Mouse (Mus musculus) erythroid progenitor cell, adult 5-6 weeks (primary cell): ENCODE data around the gene Gm17334. TPM values are rescaled to one million over a fixed set of nuclear protein-coding genes. Genes with fewer than 3 reads are reported as not detected.
A peak's percentile ranks its signal among the peaks of the same experiment; 100 is the strongest.
"Not testable (repeated sequence)": the region's sequence is repeated elsewhere in the genome, so short reads cannot be mapped to it uniquely, and the experiment has no call there.

Experiments used
- ATAC-seq: replicated peaks from 2 replicates; pipeline ENCODE4 v1.8.0; 2016; ENCODE audit warnings: moderate number of reproducible peaks, mild to moderate bottlenecking, moderate TSS enrichment, inconsistent platforms; ENCODE audit not compliant: poor library complexity, low FRiP score, severe bottlenecking
- total RNA-seq, 2 experiments: library from RNA; stranded (forward) in 1 of 2; stranded (reverse) in 1 of 2; fragments of 150-400 nt in 1 of 2; fragments of 186-747, 209-891 nt in 1 of 2; gene quantifications; 2 replicates each; pipeline versions ENCODE4 v1.2.3 to v1.2.4; 2015 to 2017; ENCODE audit warnings: low replicate concordance in 2 of 2

The Gm17334 gene
- total RNA-seq, 2 experiments from 2014 or later = not detected

DNA sequence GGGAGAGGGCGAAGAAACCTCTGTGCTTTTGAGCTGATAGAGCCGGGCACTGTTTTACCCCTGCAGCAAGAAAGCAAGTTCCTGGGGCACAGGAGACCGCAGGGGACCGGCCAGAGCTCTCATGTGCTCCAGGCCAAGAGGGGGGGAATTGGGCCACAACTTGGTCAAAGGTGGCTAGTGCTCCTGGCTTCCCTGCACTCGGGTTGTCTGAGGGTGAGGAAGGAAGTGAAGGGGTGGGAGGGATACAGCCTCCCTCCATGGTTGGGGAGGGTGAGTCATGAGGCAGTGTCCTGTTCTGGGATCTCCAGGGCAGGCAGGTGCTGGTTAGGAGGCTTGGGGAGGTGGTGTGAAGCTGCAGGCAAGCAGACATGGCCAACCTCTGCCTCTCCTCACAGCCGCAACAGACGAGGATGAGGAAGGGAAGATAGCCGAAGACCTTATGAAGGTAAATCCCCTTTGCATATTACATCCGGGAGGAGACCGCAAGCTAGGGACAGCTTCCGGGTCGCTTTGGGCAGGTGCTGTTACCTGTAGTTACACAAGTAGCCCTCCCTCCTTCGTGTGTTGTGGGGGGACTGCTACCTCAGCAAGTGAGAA lies 1.8 kb upstream of the Gm17334 start:
- ATAC-seq = no peak

- ATAC-seq = no peak
Measured at GRCm38 (mm10) chr11:53773641-53774360, 814 bp upstream of the Gm17334 start.

- ATAC-seq = no peak
Measured at GRCm38 (mm10) chr11:53772536-53772935, 451 bp downstream of the Gm17334 start.

DNA sequence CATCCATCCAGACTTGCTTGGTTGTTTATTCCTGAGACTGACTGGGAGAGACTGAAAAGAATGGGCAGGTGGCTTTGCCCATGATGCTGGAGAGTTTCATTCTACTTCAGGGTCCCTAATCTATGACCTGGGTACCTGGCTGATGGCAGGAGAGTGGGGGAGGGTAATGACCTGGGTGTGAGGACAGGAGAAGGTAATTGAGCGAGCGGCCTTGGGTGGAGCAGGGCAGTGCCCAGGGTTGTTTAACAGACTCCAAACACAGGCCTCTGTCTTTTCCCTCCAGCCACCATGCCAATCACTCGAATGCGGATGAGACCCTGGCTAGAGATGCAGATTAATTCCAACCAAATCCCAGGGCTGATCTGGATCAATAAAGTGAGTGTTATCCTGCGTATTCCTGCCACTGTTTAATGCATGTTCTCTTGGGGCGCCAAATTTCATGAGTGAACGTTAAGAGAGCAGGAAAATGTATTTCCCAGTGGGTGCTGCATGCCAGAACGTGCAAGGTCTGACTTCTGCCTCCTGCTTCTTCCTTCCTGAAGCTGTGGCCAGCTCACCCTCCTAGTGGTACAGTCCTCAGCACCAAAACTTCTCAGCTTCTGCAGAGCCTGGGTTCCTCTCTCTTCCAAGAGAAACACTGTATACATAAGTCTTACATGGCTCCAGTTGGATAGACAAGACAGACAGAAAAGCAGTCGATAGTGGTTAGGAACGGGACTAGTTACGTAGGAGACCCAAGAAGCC lies 1.8 kb downstream of the Gm17334 start:
- no peak for ATAC-seq

GRCm38 (mm10) chr11:53770125-53770791 lies 2.7 kb downstream of the Gm17334 start:
- no peak for ATAC-seq

- ATAC-seq = peak; percentile 62
Measured at GRCm38 (mm10) chr11:53769760-53770124, 3.2 kb downstream of the Gm17334 start, which contains the start of gene Irf1. Irf1 (plus strand) TSS chr11:53770014.

DNA sequence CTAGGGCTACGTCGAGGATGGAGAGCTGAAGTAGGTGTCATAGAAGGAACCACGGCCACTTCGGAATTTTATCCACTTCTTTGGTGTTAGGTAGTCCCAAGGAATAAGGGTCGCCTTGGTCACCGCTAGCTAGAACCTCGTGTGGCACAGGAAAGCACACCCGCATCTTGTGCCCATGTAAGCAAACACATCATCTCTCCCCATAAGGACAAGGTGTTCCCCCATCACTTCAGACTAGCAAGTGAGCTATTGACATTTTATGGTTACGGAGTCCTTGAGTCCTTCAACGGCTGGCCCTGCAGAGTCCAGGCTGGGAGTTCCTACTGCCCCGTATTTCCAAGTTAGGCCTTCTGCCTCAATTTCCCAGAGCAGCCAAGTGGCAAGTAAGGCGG lies 3.8 kb downstream of the Gm17334 start:
- ATAC-seq = no peak

DNA sequence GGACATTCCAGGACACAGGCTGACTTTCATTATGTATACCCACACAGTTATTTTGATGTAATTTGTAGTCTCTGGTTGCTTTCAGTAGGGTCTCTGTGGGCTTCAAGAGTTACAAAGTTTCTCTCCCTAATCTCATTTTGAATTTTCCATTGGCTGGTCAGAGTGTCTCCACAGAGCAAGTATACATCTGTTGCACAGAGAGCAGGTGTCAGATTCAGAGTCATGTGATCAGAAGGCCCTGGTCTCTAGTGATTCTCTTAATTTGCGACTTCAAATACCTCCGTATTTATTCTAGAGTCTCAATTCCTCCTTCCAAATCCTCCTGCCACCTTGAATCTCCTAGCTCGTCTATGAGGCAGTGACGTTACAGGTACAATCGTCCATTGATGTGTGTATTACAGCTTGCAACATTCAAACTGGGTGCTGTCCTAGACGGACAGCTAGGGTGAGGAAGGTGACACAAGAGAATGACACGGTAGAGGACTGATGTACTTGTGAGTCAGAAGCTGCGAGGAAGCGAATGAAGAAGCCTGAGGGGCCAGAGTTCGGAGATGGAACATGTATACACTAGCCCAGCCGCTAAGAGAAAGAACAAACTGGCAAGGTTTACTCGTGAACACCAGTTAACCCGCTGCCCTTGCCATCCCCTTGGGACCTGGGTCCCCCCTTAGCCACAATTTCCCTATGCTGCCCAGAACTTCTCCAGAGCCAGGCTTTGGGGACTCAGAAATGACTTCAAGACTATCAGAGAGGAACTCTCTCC lies 4.4 kb downstream of the Gm17334 start:
- no peak for ATAC-seq

- no peak for ATAC-seq
Measured at GRCm38 (mm10) chr11:53764581-53764980, 8.4 kb downstream of the Gm17334 start.

DNA sequence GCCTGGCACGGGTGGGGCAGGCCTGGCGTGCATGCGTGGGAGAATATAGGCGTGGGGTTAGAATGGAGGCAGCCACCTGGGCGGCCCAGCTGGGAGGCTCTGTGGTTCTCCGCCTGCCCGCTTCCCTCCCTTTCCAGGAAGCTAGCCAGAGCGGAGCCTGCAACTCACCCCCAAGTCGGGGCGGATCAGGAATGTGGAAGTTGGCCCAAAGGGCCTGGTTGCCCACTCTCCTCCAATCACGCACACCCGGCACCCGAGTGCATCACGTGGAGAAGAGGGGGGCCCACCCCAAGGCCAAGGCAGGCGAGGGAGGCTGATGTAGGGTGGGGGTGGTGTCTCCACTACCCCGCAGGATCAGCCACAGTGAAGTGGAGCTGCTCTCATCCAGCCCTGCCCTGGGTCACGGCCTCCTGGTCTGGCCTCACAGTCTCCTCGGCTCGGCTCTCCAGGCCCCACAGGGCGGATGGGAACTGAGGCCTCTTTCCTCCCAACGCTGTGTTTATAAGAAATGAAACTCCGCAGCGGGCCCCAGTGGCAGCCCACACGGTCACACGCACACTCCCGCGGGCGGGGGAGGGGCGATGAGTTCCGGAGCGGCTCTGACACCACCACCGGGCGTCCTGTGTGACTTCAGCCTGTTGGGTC lies 9.4 kb downstream of the Gm17334 start:
- ATAC-seq = peak; percentile 47; the same call in 1 of the 2 replicates

GRCm38 (mm10) chr11:53762827-53763495 lies 10.0 kb downstream of the Gm17334 start:
- peak; percentile 37 for ATAC-seq

DNA sequence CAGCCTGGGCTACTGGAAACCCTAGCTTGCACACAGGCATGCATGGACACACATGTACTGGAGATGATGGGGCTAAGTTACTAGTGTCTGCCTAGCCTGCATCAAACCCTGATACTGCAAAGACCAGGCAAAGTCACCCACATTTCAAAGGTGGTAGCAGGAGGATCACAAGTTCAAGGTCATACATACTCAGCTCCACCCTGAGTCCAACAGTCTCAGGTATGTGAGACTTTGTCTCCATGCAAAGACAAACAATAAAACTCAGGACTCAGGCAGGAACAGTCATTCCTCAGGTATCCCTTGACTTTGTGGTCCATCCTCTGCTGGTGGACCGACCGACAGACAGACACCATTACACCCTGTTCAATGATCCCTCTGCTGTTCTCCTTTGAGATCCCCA lies 10.6 kb downstream of the Gm17334 start:
- no peak for ATAC-seq

DNA sequence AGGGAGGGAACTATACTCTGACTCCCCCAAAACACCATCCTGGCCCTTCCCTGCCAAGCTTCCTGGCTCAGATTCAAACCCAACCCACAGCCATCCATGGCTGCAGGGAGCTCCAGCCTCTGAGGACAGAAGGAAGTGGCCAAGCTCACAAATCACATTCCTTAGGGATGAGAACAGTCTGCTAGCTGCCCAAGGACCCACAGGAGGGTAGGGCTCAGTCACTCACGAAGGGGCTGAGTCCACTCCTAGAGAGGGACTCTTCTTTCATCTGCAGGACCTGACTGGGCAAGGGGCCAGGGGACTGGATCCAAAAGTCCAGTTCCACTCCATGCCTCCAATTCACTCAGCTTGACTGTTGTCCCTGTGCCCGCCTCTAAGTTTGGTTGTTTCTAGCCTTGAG lies 11.2 kb downstream of the Gm17334 start:
- ATAC-seq = no peak

DNA sequence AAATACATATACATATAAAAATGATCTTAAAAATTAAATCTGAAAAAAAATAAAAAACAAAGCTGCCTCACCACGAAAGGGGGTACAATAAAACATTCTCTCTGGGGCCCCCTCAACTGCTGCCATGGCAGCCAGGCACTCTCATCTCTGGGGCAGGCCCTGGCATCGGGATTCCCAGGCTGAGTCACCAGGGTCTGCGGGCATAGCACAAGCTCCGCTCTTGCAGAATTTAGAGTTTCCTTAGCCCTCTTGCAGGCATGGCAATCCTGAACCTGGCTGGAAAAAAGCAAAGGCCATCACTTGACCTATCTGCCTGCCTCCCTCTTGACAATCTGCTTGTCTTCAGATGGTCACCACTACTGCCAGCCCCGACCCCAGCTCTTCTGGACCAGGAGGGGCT lies 11.7 kb downstream of the Gm17334 start:
- ATAC-seq = no peak

DNA sequence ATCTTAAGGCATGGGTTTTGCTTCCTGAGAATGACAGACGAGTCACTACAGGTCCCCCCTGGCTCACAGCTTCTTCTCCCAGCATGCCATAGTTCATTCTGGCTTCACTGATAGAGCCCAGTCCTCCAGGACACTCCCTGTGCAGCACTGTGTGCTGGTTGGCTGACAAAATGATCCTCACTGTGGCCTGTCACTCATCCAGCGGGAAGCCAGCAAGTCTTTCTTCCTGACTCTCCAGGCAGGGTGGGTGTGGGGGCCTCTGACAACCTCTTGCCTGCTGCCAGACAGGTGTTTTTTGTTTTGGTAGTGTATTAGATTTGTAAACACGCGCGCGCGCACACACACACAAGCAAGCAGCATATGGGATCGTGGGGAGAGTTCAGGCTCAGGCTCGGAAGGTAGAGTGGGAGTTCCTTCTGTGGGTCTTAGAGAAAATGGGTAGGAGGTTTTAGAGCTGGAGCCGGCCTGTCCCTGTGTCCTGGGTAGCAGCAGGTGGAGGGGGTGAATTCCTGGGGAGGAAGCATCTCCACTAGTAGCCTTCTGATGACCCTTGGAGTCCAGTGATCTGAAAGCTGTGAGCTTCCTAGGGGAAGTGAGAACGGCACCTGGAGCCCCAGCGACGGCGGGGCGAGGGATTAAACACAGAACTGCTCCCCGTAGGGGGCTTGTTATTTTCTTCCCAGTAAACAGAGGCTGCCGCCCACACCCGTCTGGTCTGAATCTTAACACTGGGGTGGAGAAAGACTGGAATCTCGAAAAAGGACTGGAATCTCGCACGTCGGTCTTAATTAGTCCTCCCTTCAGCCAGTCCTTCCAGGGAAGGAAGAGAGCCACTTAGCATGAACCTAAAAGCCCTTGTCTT lies 13.2 kb downstream of the Gm17334 start:
- ATAC-seq = no peak

DNA sequence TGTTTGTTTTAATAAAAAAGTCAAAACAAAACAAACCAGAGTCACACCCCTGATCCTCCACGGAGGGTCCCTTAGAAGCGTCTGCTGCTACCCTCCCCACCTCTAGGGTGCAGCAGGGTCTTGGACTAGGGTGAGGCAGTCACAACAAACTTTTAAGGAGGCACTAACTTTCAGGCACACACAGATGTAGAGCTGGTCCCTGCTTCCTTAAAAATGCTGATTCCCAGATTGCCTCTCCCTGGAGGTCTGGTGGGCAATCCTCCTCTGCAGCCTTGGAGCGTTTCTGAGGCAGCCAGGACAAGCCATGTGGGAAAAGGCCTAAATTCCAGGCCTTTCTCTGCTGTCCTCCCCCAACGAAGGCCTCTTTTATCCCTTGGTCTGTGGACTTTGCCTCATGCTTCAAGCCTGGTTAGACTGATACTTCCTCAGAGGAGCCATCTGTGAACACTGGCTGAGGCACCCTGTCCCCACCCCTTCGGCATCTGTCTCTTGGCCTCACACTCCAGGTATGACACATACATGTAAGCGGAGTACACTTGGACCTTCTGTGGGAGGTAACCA lies 14.1 kb downstream of the Gm17334 start:
- ATAC-seq = no peak

DNA sequence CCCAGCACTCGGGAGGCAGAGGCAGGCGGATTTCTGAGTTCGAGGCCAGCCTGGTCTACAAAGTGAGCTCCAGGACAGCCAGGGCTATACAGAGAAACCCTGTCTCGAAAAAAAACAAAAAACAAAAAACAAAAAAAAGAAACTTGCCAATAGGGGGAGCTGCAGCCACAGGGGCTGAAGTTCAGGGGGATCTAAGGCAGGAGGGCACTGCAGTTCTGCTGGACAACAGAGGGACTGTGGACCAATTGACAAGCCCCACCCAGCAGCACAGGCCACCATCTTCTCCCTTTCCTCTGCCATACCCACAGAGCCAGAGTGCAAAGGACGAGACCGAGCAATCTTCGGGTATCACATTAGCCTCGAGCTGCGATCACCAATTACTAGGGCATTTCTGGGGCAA lies 15.0 kb downstream of the Gm17334 start:
- ATAC-seq = not testable (repeated sequence)

DNA sequence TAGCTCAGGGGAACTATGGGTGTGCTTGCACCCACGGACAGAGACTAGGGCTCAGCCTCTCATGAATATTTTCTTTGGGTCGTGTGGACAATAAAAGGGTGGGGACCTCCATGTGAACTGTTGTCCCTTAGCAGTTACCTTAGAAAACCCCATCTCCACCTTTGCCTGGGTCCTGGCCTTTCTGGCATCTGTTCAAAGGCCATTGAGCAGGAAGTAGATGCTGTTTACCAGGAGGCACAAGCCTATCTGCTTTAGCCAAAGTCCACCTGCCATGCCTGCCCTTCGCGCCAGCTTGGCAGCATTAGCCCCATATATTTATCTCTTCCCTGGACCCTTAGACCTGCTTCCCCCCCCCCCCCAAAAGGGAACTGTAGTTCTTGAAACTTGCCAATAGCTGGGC lies 15.4 kb downstream of the Gm17334 start:
- ATAC-seq = no peak
